Mouse (Mus musculus) heart, embryonic 16.5 days (tissue): ENCODE results near the gene Srprb. TPM values are rescaled to one million over a fixed set of nuclear protein-coding genes. Genes with fewer than 3 reads are reported as not detected.

Experiments
- ATAC-seq: fragments of 200-750 bp; cut with Nextera tagmentation; replicated peaks from 2 replicates; pipeline ENCODE4 v1.8.0; 2017; ENCODE audit warnings: moderate number of reproducible peaks; ENCODE audit not compliant: insufficient read depth, low FRiP score; ENCODE audit errors: extremely low read depth
- H3K27ac ChIP-seq: fragments of 300-500 bp; sonication (generic); 2 replicates; pipeline ENCODE4 v1.5.1; 2014; ENCODE audit warnings: mild to moderate bottlenecking, low read length, control low read depth, moderate library complexity
- H3K27me3 ChIP-seq: fragments of 300-500 bp; sonication (generic); 2 replicates; pipeline ENCODE4 v1.6.1; 2014; ENCODE audit warnings: low read length, mixed read lengths; ENCODE audit not compliant: control insufficient read depth, insufficient read depth
- H3K36me3 ChIP-seq: fragments of 300-500 bp; sonication (generic); 2 replicates; pipeline ENCODE4 v1.6.1; 2014; ENCODE audit not compliant: control insufficient read depth, insufficient read depth
- H3K4me1 ChIP-seq: fragments of 300-500 bp; sonication (generic); 2 replicates; pipeline ENCODE4 v1.6.1; 2014; ENCODE audit warnings: low read length, mixed read lengths; ENCODE audit not compliant: control insufficient read depth, insufficient read depth
- H3K4me2 ChIP-seq: fragments of 300-500 bp; sonication (generic); 2 replicates; pipeline ENCODE4 v1.6.1; 2014; ENCODE audit warnings: low read depth, mild to moderate bottlenecking, control low read depth, low read length
- H3K4me3 ChIP-seq: fragments of 300-500 bp; sonication (generic); 2 replicates; pipeline ENCODE4 v1.5.1; 2014; ENCODE audit warnings: mild to moderate bottlenecking, control low read depth, low read length
- H3K9ac ChIP-seq: fragments of 300-500 bp; sonication (generic); 2 replicates; pipeline ENCODE4 v1.6.1; 2014; ENCODE audit warnings: low read length, control low read depth
- H3K9me3 ChIP-seq: fragments of 300-500 bp; sonication (generic); replicated peaks from 2 replicates; pipeline ENCODE4 v1.6.1; 2016; ENCODE audit warnings: low read length; ENCODE audit not compliant: control insufficient read depth
- WGBS: fragments of 180-500 bp; shearing (Covaris S2); extraction: QIAGEN DNeasy Blood & Tissue Kit; methylation state at CpG from one replicate; pipeline ENCODE4 v1.1.7; 2014; 5-methylcytosine and 5-hydroxymethylcytosine counted together
- polyA plus RNA-seq: library from polyadenylated mRNA; unstranded; fragments of >200 nt; fragmentation: Nextera tagmentation; extraction: Ambion mirVana; gene quantifications from 2 replicates; pipeline ENCODE4 v1.2.1, GENCODE M21; 2015

The Srprb gene
- polyA plus RNA-seq, 1 experiment from 2014 or later = 42.6 TPM

GRCm38 (mm10) chr9:103141266-103141665, 60.7 kb downstream of the Srprb start:
- peak overlapping the region; percentile 53 for H3K27ac ChIP-seq
- H3K36me3 ChIP-seq = no peaks in the 10 kb centered on the region
- no peaks in the 10 kb centered on the region for H3K27me3 ChIP-seq
- peak; percentile 44; the same call in 1 of the 2 replicates for ATAC-seq
- H3K4me1 ChIP-seq = peaks cover 10% of the 10 kb centered on the region; the same call in 1 of the 2 replicates
- no peak overlapping the region for H3K4me2 ChIP-seq
- no peak overlapping the region for H3K9ac ChIP-seq
- H3K9me3 ChIP-seq = no peaks in the 10 kb centered on the region
- 48% methylated on average over 7 of the region's 7 CpGs for WGBS
- no peak overlapping the region for H3K4me3 ChIP-seq

GRCm38 (mm10) chr9:103140384-103140783, 61.6 kb downstream of the Srprb start:
- no peaks in the 10 kb centered on the region for H3K27me3 ChIP-seq
- no peak overlapping the region for H3K9ac ChIP-seq
- no peak overlapping the region for H3K4me2 ChIP-seq
- peaks cover 10% of the 10 kb centered on the region; the same call in 1 of the 2 replicates for H3K4me1 ChIP-seq
- ATAC-seq = no peak
- H3K36me3 ChIP-seq = no peaks in the 10 kb centered on the region
- H3K4me3 ChIP-seq = no peak overlapping the region
- no peak overlapping the region for H3K27ac ChIP-seq
- 74% methylated on average over 6 of the region's 6 CpGs for WGBS
- H3K9me3 ChIP-seq = no peaks in the 10 kb centered on the region

GRCm38 (mm10) chr9:103139481-103139880, 62.5 kb downstream of the Srprb start:
- no peak for ATAC-seq
- Histone ChIP-seq H3K9ac (no peak overlapping the region), H3K36me3 (no peaks in the 10 kb centered on the region), H3K4me1 (peaks cover 7% of the 10 kb centered on the region; the same call in 1 of the 2 replicates), H3K9me3 (no peaks in the 10 kb centered on the region), H3K27me3 (no peaks in the 10 kb centered on the region), H3K4me3 (no peak overlapping the region), H3K27ac (no peak overlapping the region), H3K4me2 (no peak overlapping the region)
- 68% methylated on average over 6 of the region's 6 CpGs for WGBS

Other genes with a start within 250 kb of the Srprb start
- gene Slco2a1, start 213.4 kb downstream of the Srprb start, polyA plus RNA-seq = 7.9 and 8.2 TPM in 2 replicates
- gene Rab6b, start 90.3 kb downstream of the Srprb start, polyA plus RNA-seq = 2.1 and 2.8 TPM in 2 replicates
- 4.4 TPM in 1 of 2 replicates, not detected in the other for gene Gm20425, start 28.2 kb upstream of the Srprb start, polyA plus RNA-seq
- gene Trf, start 28.3 kb upstream of the Srprb start, polyA plus RNA-seq = 52.4 and 64.3 TPM in 2 replicates
- gene 1300017J02Rik, start 102.9 kb upstream of the Srprb start, polyA plus RNA-seq = 1.0 and 1.7 TPM in 2 replicates
- 36.9 and 37.2 TPM in 2 replicates for gene Topbp1, start 103.1 kb upstream of the Srprb start, polyA plus RNA-seq
- 77.5 and 89.1 TPM in 2 replicates for gene Cdv3, start 163.7 kb upstream of the Srprb start, polyA plus RNA-seq